Mouse (Mus musculus) megakaryocyte, embryonic 14.5 days (primary cell): Measurements from ENCODE around the gene Trim39. TPM values are rescaled to one million over a fixed set of nuclear protein-coding genes. Genes with fewer than 3 reads are reported as not detected.
"Not testable (repeated sequence)": the region's sequence is repeated elsewhere in the genome, so short reads cannot be mapped to it uniquely, and the experiment has no call there.

Source experiments
- H3K27me3 ChIP-seq: replicated peaks from 2 replicates; pipeline ENCODE3; 2012; ENCODE audit warnings: inconsistent platforms
- H3K36me3 ChIP-seq: replicated peaks from 2 replicates; pipeline ENCODE3; 2012; ENCODE audit warnings: low read length, inconsistent platforms, mixed read lengths
- H3K4me1 ChIP-seq: 2 replicates; pipeline ENCODE4 v1.6.1; 2012; ENCODE audit warnings: inconsistent platforms
- H3K4me3 ChIP-seq: replicated peaks from 2 replicates; pipeline ENCODE3; 2012; ENCODE audit warnings: moderate library complexity, mild to moderate bottlenecking, inconsistent platforms
- H3K9me3 ChIP-seq: 2 replicates; pipeline ENCODE4 v1.6.1; 2012; ENCODE audit warnings: inconsistent platforms
- FLI1 ChIP-seq: IDR thresholded peaks from 2 replicates; pipeline ENCODE4 v1.6.1; 2012; ENCODE audit warnings: low read length, inconsistent platforms, mixed read lengths
- GATA1 ChIP-seq: IDR thresholded peaks from 3 replicates; pipeline ENCODE4 v1.6.1; 2012; ENCODE audit warnings: mixed read lengths, low read length, inconsistent platforms, borderline replicate concordance
- polyA plus RNA-seq: library from polyadenylated mRNA; stranded (reverse); fragments of >175 nt; gene quantifications from 2 replicates; pipeline ENCODE4 v1.2.3, GENCODE M21; 2012; ENCODE audit warnings: low replicate concordance; ENCODE audit not compliant: insufficient read depth

The Trim39 gene
- 2.5 TPM in 2 replicates for polyA plus RNA-seq

DNA sequence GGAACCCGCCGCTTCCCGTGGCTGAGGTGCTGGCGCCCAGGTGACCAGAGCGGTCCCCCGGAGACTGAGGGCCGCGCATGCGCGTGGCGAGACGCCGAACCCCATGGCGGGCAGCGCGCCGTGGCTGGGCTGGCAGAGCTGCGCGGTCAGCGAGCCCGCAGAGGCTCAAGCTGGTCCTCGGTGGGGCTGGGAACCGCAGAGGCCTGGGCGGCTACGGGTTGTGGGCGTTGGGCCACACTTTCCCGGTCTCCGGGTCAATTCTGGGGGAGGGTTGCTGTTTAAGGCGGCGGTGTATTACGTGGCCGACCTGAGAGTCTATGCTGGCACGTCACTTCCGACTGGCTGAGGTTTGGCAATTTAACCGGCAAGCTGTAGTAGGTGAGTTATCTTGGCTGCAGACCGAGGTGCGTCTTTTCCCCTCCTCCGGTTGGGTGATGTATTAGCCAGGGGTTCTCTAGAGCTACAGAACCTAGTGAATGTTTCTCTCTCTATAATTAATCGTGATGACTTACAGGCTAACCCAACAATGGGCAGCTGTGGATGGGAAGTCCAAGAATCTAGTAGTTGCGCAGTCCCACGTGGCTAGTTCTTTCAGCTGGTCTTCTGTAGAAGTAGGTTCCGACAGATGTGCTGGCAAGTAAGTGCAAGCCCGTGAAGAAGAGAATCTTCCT lies at the start of gene Trim39:
Gene Trim39 (minus strand): TSS at position 662 of the 671 bp plus-strand sequence.
- TF ChIP-seq GATA1 (0 out of 3 replicates have a peak, but pooled peaks have one; percentile 4), FLI1 (no peak)
- peaks cover 61% of the 10 kb centered on the region for H3K36me3 ChIP-seq
- peaks cover 62% of the 10 kb centered on the region for H3K4me1 ChIP-seq
- H3K9me3 ChIP-seq, result no peaks in the 10 kb centered on the region
- peak within 1 kb of the TSS; percentile 94 for H3K4me3 ChIP-seq
- H3K27me3 ChIP-seq, result no peaks in the 10 kb centered on the region

DNA sequence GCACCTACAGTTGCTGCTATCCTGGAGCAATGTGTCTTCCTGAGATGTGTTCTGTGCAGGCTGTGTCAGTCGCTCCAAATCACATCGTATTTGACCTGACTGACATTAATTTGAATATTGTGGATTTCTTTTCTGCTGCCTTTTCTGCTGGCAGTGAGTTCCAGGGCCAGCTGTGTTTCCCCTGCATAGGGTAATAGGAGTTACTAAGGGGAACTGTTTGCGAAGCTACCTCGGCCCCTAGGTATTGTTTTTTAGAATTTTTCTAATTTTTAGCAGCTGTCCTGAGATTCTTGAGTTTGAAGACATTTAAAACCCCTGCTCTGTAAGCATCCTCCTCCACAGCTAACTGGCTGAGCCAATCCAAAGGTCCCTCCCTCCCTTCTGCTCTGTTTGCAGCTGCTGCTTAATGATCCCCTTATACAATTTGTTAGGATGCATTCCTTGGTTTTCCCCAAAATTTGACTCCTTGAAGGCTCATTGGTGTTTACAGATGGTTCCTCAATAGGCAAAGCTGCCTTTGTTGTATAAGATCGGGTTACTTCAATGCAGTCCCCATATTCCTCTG lies 43.7 kb upstream of the Trim39 start:
- Histone ChIP-seq H3K27me3 (peaks cover 20% of the 10 kb centered on the region), H3K36me3 (no peaks in the 10 kb centered on the region), H3K4me3 (peak overlapping the region; percentile 88), H3K4me1 (peaks cover 13% of the 10 kb centered on the region), H3K9me3 (no peaks in the 10 kb centered on the region)
- no peak for TF ChIP-seq GATA1
- no peak for TF ChIP-seq FLI1

DNA sequence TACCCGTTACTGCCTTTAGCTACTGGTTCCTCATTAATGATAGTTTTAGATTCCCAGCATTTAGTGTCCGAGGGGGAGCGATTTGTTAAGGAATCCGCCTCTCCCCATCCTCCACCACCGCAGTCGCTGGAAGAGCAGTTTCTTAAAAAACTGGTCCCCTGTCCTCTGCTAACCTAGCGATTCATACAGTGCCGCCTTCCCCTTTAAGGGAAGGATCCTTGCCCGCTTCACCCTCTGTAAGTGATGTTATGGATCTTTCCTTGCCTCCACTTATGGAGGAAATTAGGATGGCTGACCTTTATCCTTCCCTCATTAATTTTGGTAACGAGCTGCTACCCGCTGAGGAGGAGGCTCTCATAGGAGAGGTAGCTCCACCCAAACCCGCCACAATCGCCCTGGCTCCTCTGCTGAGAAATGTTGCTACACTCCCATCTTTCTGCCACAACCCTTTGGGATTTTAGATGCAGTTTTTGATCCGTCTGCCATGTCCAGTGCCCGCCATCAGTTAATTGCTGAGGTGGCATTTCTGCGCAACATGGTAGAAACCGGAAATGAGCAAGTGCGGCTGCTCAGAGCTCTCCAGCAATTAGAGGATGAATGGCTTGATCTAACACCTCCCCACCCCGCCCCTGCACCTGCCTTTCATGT lies 43.1 kb upstream of the Trim39 start:
- TF ChIP-seq FLI1 (no peak), GATA1 (no peak)
- H3K9me3 ChIP-seq, result no peaks in the 10 kb centered on the region
- peaks cover 13% of the 10 kb centered on the region for H3K4me1 ChIP-seq
- no peaks in the 10 kb centered on the region for H3K36me3 ChIP-seq
- H3K4me3 ChIP-seq, result peak overlapping the region; percentile 88
- peaks cover 20% of the 10 kb centered on the region for H3K27me3 ChIP-seq

DNA sequence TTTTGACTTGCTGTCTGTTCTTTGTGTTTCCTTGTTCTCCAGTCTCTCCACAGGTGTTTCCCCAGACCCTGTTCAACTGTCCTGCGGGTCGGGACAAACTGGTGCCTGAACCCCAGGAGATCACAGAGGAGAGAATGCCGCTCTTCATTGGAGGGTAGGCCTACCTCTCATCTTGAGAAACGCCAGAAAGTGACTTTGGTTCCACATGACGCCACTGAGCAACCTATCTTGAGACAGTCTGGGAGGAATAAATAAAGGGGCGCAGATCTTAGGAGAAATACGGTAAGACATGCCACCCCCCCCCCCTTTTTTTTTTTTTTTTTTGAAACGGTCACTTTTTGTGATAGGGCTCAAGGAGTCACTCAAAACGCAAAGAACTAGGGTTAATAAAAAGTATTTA lies 42.5 kb upstream of the Trim39 start:
- TF ChIP-seq GATA1 (no peak), FLI1 (no peak)
- Histone ChIP-seq H3K4me1 (peaks cover 13% of the 10 kb centered on the region), H3K36me3 (no peaks in the 10 kb centered on the region), H3K9me3 (no peaks in the 10 kb centered on the region), H3K4me3 (peak overlapping the region; percentile 88), H3K27me3 (peaks cover 18% of the 10 kb centered on the region)

DNA sequence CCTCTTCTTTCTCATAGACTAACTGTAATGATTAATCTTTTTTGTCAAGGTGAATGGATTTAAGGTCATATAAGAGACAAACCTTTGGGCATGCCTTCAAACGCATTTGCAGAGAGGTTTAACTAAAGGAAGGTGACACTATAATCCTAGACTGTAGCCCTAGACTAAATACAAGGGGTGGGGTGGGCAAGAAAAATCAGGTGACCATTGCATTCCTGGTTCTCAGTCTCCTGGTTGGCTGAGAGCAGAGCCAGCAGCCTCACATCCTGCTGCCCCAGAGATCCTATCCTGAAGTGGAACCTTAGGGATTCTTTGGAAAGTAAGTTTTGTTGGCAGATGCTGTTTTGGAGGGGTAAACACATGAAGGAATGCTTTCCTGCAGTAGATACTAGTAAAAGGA lies 37.2 kb upstream of the Trim39 start:
- Histone ChIP-seq H3K4me3 (no peak overlapping the region), H3K36me3 (no peaks in the 10 kb centered on the region), H3K4me1 (peaks cover 5% of the 10 kb centered on the region; the same call in 1 of the 2 replicates), H3K27me3 (peaks cover 2% of the 10 kb centered on the region), H3K9me3 (no peaks in the 10 kb centered on the region)
- TF ChIP-seq GATA1, result no peak
- no peak for TF ChIP-seq FLI1

DNA sequence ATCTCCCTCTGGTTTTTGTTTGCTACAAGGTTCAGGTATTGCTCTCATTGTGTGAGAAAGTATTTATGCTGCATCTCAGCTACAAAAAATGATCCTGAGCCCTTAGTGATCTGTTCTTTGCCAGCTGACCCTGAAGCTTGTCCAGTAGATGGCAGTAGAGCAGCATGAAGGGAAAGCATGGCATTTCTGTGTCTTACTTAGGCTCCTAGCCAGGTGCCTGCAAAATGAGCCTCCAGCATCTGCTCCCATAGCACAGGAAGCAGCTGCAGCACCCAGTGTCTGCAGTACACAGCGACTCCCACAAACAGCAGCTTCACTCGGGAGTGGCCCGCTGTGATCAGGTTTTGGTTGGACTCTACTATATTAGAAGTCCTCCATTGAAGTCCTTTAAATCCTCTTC lies 36.8 kb upstream of the Trim39 start:
- H3K4me1 ChIP-seq, H3K36me3 ChIP-seq, H3K27me3 ChIP-seq, H3K4me3 ChIP-seq, H3K9me3 ChIP-seq: not testable (repeated sequence)

DNA sequence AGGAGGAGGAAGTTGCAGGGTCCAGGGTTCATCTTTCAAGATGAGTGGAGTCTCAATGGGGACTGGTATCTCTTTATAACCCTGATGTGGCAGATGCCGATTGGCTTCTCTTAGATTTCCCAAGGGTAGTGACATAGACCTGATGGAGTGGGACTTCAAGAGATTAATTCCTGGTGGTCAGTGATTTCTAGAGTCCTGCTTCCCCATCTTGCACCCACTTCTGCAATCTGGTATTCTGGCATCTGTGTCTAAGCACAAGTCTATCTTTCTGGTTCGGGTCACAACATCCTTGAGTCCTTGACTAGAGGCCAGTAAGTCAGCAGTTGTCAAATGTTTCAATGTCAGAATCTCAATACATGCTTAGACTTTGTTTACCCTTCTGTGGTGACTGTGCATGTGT lies 14.3 kb upstream of the Trim39 start, which contains the start of gene H2-M10.2:
Gene H2-M10.2 (minus strand): TSS at position 101 of the 400 bp plus-strand sequence.
- Histone ChIP-seq H3K4me1 (peaks cover 8% of the 10 kb centered on the region), H3K9me3 (peaks cover 8% of the 10 kb centered on the region), H3K36me3 (peaks cover 8% of the 10 kb centered on the region), H3K4me3 (no peak within 1 kb of the TSS), H3K27me3 (peaks cover 6% of the 10 kb centered on the region)
- TF ChIP-seq FLI1, result no peak
- TF ChIP-seq GATA1, result no peak

DNA sequence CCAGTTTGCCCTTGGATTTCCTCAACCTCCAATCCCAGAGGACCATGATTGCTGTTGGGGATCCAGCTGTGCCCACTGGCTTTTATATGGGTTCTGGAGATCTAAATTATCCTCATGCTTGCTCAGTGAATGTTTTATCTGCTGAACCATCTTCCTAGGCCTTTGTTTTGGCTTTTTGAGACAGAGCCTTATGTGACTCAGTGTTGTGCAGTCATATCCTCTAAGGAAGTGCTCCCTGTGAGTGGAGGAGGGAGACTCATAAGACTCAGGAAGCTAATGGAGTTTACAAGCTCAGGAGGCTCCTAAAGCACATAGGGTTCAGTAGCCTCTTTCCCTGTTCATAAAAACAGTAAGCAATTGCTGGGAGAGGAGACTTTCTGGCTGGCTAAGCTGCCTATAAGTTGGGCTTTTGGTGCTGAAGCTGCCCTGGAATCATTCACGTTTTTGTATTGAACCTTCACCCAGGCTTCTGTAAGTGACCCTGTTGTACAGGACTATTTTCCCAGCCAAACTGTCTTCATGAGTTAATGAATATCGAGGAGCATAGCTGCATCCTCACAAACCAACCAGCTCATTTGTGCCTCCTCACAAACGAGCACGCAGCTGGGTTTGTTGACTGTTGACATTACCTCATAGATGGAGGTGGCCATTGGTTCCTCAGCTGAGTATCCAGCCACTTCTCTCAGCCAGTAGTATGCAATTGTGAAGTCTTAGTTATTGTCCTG lies 9.6 kb upstream of the Trim39 start:
- no peak for TF ChIP-seq FLI1
- TF ChIP-seq GATA1, result no peak
- H3K36me3 ChIP-seq, result peaks cover 42% of the 10 kb centered on the region
- H3K4me3 ChIP-seq, result peak overlapping the region; percentile 26
- H3K4me1 ChIP-seq, result peaks cover 20% of the 10 kb centered on the region
- H3K9me3 ChIP-seq, result peaks cover 11% of the 10 kb centered on the region
- H3K27me3 ChIP-seq, result peaks cover 6% of the 10 kb centered on the region

DNA sequence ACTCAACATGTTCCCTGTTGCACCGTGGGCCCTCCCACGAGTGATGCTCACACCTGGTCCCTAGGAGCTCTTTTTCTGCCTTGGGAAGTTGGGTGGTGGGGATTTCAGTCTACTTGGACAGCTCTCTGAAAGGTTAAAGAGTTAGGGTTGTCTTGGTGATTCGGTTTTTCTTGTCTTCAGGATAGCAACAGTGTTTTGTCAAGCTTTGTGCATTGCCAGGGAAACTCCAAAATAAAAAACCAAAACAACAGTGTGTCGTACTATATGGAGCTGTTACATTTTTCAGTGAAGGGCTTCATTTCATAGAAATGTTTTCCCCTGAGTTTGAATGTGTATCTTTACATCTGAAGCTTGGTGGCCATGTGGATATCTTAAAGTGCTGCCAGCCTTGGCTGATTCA lies 2.7 kb upstream of the Trim39 start:
- Histone ChIP-seq H3K36me3 (peaks cover 53% of the 10 kb centered on the region), H3K4me3 (no peak overlapping the region), H3K4me1 (peaks cover 59% of the 10 kb centered on the region), H3K9me3 (no peaks in the 10 kb centered on the region), H3K27me3 (no peaks in the 10 kb centered on the region)
- TF ChIP-seq FLI1, result no peak
- no peak for TF ChIP-seq GATA1
